Mouse (Mus musculus) liver, embryonic 14.5 days (tissue): ENCODE measurements around the gene Tpgs1. TPM values are rescaled to one million over a fixed set of nuclear protein-coding genes. Genes with fewer than 3 reads are reported as not detected.
A peak's percentile ranks its signal among the peaks of the same experiment; 100 is the strongest.

Experiments used
- ATAC-seq: fragments of 200-750 bp; cut with Nextera tagmentation; 2 replicates; pipeline ENCODE4 v1.8.0; 2017; ENCODE audit warnings: moderate number of reproducible peaks, mild to moderate bottlenecking, moderate library complexity; ENCODE audit not compliant: insufficient read depth
- DNase-seq, 3 experiments: peaks; one replicate each; pipeline ENCODE4 v3.0.0-alpha.2; 2012 to 2013; ENCODE audit warnings: low read depth in 3 of 3, low spot score in 3 of 3
- H3K27ac ChIP-seq: fragments of 300-500 bp; sonication (generic); 2 replicates; pipeline ENCODE4 v1.5.1; 2014; ENCODE audit warnings: moderate library complexity, mild to moderate bottlenecking, control low read depth, inconsistent platforms
- H3K27me3 ChIP-seq: fragments of 300-500 bp; sonication (generic); 2 replicates; pipeline ENCODE4 v1.6.1; 2014; ENCODE audit warnings: mild to moderate bottlenecking, low read length, moderate library complexity; ENCODE audit not compliant: control insufficient read depth, insufficient read depth
- H3K36me3 ChIP-seq: fragments of 300-500 bp; sonication (generic); replicated peaks from 2 replicates; pipeline ENCODE4 v1.6.1; 2014; ENCODE audit warnings: low read depth; ENCODE audit not compliant: control insufficient read depth, insufficient read depth
- H3K4me1 ChIP-seq, 2 experiments: fragments of 200-500 bp in 1 of 2; fragments of 300-500 bp in 1 of 2; sonication (generic) in 1 of 2; replicated peaks; 2 replicates each; pipeline ENCODE4 v1.6.1; 2012 to 2014; ENCODE audit warnings: antibody characterized with exemption in 1 of 2, inconsistent platforms in 1 of 2, low read length in 1 of 2; ENCODE audit not compliant: control insufficient read depth in 2 of 2, insufficient read depth in 2 of 2
- H3K4me2 ChIP-seq: fragments of 300-500 bp; sonication (generic); 2 replicates; pipeline ENCODE4 v1.6.1; 2014; ENCODE audit warnings: low read depth, mild to moderate bottlenecking, control low read depth, moderate library complexity
- H3K4me3 ChIP-seq, 2 experiments: fragments of 200-500 bp in 1 of 2; fragments of 300-500 bp in 1 of 2; sonication (generic) in 1 of 2; 2 replicates each; pipeline ENCODE4 v1.5.1; 2012 to 2014; ENCODE audit warnings: low read depth in 2 of 2, low read length in 2 of 2, mild to moderate bottlenecking in 2 of 2, control low read depth in 1 of 2, inconsistent platforms in 1 of 2, moderate library complexity in 1 of 2; ENCODE audit not compliant: insufficient read depth in 1 of 2
- H3K9ac ChIP-seq: fragments of 300-500 bp; sonication (generic); replicated peaks from 2 replicates; pipeline ENCODE4 v1.6.1; 2014; ENCODE audit warnings: mild to moderate bottlenecking, control low read depth, moderate library complexity
- H3K9me3 ChIP-seq: fragments of 300-500 bp; sonication (generic); 2 replicates; pipeline ENCODE4 v1.6.1; 2016; ENCODE audit warnings: low read length, mixed read lengths; ENCODE audit not compliant: control insufficient read depth
- CTCF ChIP-seq: IDR thresholded peaks from 2 replicates; pipeline ENCODE4 v1.5.1; 2016; ENCODE audit warnings: antibody characterized with exemption, low read depth, control low read depth
- EP300 ChIP-seq: IDR thresholded peaks from 2 replicates; pipeline ENCODE4 v1.6.1; 2016; ENCODE audit warnings: antibody characterized with exemption, low read depth
- WGBS: fragments of 180-500 bp; shearing (Covaris S2); extraction: QIAGEN DNeasy Blood & Tissue Kit; methylation state at CpG from one replicate; pipeline ENCODE4 v1.1.7; 2014; ENCODE audit not compliant: insufficient replicate concordance; 5-methylcytosine and 5-hydroxymethylcytosine counted together
- polyA plus RNA-seq, 2 experiments: library from polyadenylated mRNA; depleted of rRNA in 1 of 2; stranded (reverse) in 1 of 2; unstranded in 1 of 2; fragments of >200 nt; fragmentation: Nextera tagmentation in 1 of 2; extraction: Ambion mirVana in 1 of 2; gene quantifications; 2 replicates each; pipeline versions ENCODE4 v1.2.1 to v1.2.3; 2012 to 2014

The Tpgs1 gene
- polyA plus RNA-seq, 2 experiments, result 14.3 to 25.7 TPM

- Histone ChIP-seq H3K9me3 (no peaks in the 10 kb centered on the region), H3K27me3 (no peaks in the 10 kb centered on the region), H3K4me1 (peaks cover 6 to 11% of the 10 kb centered on the region in 2 experiments), H3K36me3 (no peaks in the 10 kb centered on the region), H3K9ac (no peak overlapping the region), H3K4me2 (no peak overlapping the region), H3K27ac (no peak overlapping the region), H3K4me3 (no peak overlapping the region)
- no peak for ATAC-seq
- DNase-seq, result no peak
- 54% methylated on average over 9 of the region's 9 CpGs for WGBS
- no peak for TF ChIP-seq EP300
- peak; percentile 16; the same call in 1 of the 2 replicates for TF ChIP-seq CTCF
Observed at GRCm38 (mm10) chr10:79666493-79666892, 2.7 kb upstream of the Tpgs1 start.

DNA sequence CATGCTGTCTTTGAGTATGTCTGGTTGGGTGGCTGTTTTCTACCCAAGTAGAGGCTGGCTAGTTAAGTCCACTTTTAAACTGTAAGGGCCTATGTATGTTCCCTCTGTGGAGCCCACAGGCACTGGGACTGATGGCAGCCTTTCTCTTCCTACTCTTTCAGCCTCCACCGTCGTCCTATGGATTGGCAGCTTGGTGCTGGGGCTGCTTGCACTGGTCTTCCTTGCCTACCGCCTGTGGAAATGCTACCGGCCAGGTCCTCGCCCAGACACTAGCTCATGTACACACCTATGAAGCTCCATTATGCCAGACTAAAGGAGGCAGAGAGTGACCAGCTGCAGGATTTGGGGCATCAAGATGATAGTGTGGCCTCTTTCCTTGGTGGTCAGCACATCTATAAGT, 1.1 kb upstream of the Tpgs1 start:
- 65% methylated on average over 5 of the region's 5 CpGs for WGBS
- ATAC-seq (no peak), DNase-seq (no peak)
- peaks cover 6 to 11% of the 10 kb centered on the region in 2 experiments for H3K4me1 ChIP-seq
- H3K9me3 ChIP-seq, result no peaks in the 10 kb centered on the region
- H3K4me3 ChIP-seq, result no peak overlapping the region
- no peak overlapping the region; the same call in 1 of the 2 replicates for H3K4me2 ChIP-seq
- no peak overlapping the region; the same call in 1 of the 2 replicates for H3K9ac ChIP-seq
- H3K36me3 ChIP-seq, result no peaks in the 10 kb centered on the region
- no peak overlapping the region for H3K27ac ChIP-seq
- no peaks in the 10 kb centered on the region for H3K27me3 ChIP-seq
- TF ChIP-seq CTCF (no peak), EP300 (no peak)

DNA sequence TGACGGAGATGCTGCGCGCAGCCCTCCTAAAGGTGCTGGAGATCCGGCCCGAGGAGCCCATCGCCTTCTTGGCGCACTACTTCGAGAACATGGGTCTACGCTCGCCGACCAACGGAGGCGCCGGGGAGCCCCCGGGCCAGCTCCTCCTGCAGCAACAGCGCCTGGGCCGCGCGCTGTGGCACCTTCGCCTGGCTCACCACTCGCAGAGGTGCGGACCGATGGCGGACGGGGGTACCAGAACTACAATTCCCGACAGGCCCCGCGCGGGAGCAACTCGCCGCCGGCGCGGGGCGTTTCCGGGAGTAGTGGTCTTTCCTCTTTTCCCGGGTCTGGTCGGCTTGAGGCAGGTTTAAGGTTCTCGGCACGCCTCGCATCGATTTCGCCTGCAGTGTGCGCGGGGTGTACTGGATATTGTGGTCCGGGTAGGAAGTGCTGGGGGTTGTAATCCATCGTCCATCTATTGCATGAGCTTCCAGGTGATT, 448 bp downstream of the Tpgs1 start:
- H3K4me1 ChIP-seq, result peaks cover 6 to 11% of the 10 kb centered on the region in 2 experiments
- H3K9ac ChIP-seq, result peak overlapping the region; percentile 80
- H3K9me3 ChIP-seq, result no peaks in the 10 kb centered on the region
- no peaks in the 10 kb centered on the region for H3K27me3 ChIP-seq
- ATAC-seq (peak; percentile 62), DNase-seq (peak in 1 of 3 experiments; percentile 47)
- TF ChIP-seq CTCF (no peak), EP300 (no peak)
- H3K36me3 ChIP-seq, result no peaks in the 10 kb centered on the region
- peak overlapping the region; percentile 81 to 87 for H3K4me3 ChIP-seq
- under 1% methylated on average over 47 of the region's 47 CpGs for WGBS
- peak overlapping the region; percentile 92 for H3K4me2 ChIP-seq
- peak overlapping the region; percentile 46 for H3K27ac ChIP-seq

- WGBS, result 28% methylated on average over 15 of the region's 15 CpGs
- ATAC-seq, result peak; percentile 17; the same call in 1 of the 2 replicates
- peak overlapping the region; percentile 80 for H3K9ac ChIP-seq
- TF ChIP-seq EP300 (no peak), CTCF (0 out of 2 replicates have a peak, but pooled peaks have one; percentile 5)
- H3K4me1 ChIP-seq, result peaks cover 6 to 11% of the 10 kb centered on the region in 2 experiments
- H3K9me3 ChIP-seq, result no peaks in the 10 kb centered on the region
- no peak overlapping the region for H3K27ac ChIP-seq
- no peak for DNase-seq
- H3K36me3 ChIP-seq, result no peaks in the 10 kb centered on the region
- H3K4me3 ChIP-seq, result peak overlapping the region; percentile 81 to 87
- no peaks in the 10 kb centered on the region for H3K27me3 ChIP-seq
- H3K4me2 ChIP-seq, result peak overlapping the region; percentile 92
Observed at GRCm38 (mm10) chr10:79670071-79670888, 1.1 kb downstream of the Tpgs1 start.

GRCm38 (mm10) chr10:79671396-79672087, 2.4 kb downstream of the Tpgs1 start:
- Histone ChIP-seq H3K4me1 (peaks cover 6 to 11% of the 10 kb centered on the region in 2 experiments), H3K4me3 (no peak overlapping the region), H3K27me3 (no peaks in the 10 kb centered on the region), H3K9ac (no peak overlapping the region), H3K27ac (no peak overlapping the region), H3K9me3 (no peaks in the 10 kb centered on the region), H3K4me2 (no peak overlapping the region), H3K36me3 (no peaks in the 10 kb centered on the region)
- WGBS, result 67% methylated on average over 6 of the region's 6 CpGs
- no peak for DNase-seq
- TF ChIP-seq CTCF (no peak), EP300 (no peak)
- no peak for ATAC-seq
